Mouse (Mus musculus) lung, embryonic 14.5 days (tissue): ENCODE measurements around the gene Arhgdib. TPM values are rescaled to one million over a fixed set of nuclear protein-coding genes. Genes with fewer than 3 reads are reported as not detected.

Experiments used
- ATAC-seq: fragments of 200-750 bp; cut with Nextera tagmentation; 2 replicates; pipeline ENCODE4 v1.8.0; 2017; ENCODE audit warnings: mild to moderate bottlenecking, moderate TSS enrichment, moderate library complexity; ENCODE audit not compliant: insufficient read depth
- DNase-seq: peaks from one replicate; pipeline ENCODE4 v3.0.0-alpha.2; 2015
- H3K27ac ChIP-seq: fragments of 300-500 bp; sonication (generic); 2 replicates; pipeline ENCODE4 v1.5.1; 2014; ENCODE audit warnings: low read depth, mild to moderate bottlenecking, moderate library complexity
- H3K27me3 ChIP-seq: fragments of 300-500 bp; sonication (generic); 2 replicates; pipeline ENCODE4 v1.6.1; 2014; ENCODE audit warnings: low read length, control low read depth; ENCODE audit not compliant: insufficient read depth
- H3K36me3 ChIP-seq: fragments of 300-500 bp; sonication (generic); 2 replicates; pipeline ENCODE4 v1.6.1; 2014; ENCODE audit warnings: control low read depth; ENCODE audit not compliant: insufficient read depth
- H3K4me1 ChIP-seq: fragments of 300-500 bp; sonication (generic); 2 replicates; pipeline ENCODE4 v1.6.1; 2014; ENCODE audit warnings: antibody characterized with exemption, control low read depth; ENCODE audit not compliant: insufficient read depth
- H3K4me2 ChIP-seq: fragments of 300-500 bp; sonication (generic); 2 replicates; pipeline ENCODE4 v1.6.1; 2014; ENCODE audit warnings: mild to moderate bottlenecking
- H3K4me3 ChIP-seq: fragments of 300-500 bp; sonication (generic); 2 replicates; pipeline ENCODE4 v1.5.1; 2014; ENCODE audit warnings: low read depth, low read length
- H3K9ac ChIP-seq: fragments of 300-500 bp; sonication (generic); 2 replicates; pipeline ENCODE4 v1.6.1; 2014
- H3K9me3 ChIP-seq: fragments of 300-500 bp; sonication (generic); 2 replicates; pipeline ENCODE4 v1.6.1; 2016; ENCODE audit warnings: low read depth, low read length, control low read depth
- CTCF ChIP-seq: IDR thresholded peaks from 2 replicates; pipeline ENCODE4 v1.5.1; 2016; ENCODE audit warnings: antibody characterized with exemption, low read depth
- WGBS: fragments of 180-500 bp; shearing (Covaris S2); extraction: QIAGEN DNeasy Blood & Tissue Kit; methylation state at CpG from one replicate; pipeline ENCODE4 v1.1.7; 2014; 5-methylcytosine and 5-hydroxymethylcytosine counted together
- polyA plus RNA-seq: library from polyadenylated mRNA; unstranded; fragments of >200 nt; fragmentation: Nextera tagmentation; extraction: Ambion mirVana; gene quantifications from 2 replicates; pipeline ENCODE4 v1.2.1, GENCODE M21; 2014

Arhgdib gene
- polyA plus RNA-seq, 1 experiment from 2014 or later: 71.9 TPM

GRCm38 (mm10) chr6:136902527-136902926, 39.2 kb downstream of the Arhgdib start:
- Histone ChIP-seq H3K9me3 (no peaks in the 10 kb centered on the region), H3K9ac (no peak overlapping the region), H3K4me3 (no peak overlapping the region), H3K4me1 (peaks cover 15% of the 10 kb centered on the region), H3K36me3 (no peaks in the 10 kb centered on the region), H3K27me3 (no peaks in the 10 kb centered on the region), H3K27ac (no peak overlapping the region), H3K4me2 (no peak overlapping the region)
- WGBS: 91% methylated on average over 9 of the region's 9 CpGs
- ATAC-seq: no peak
- TF ChIP-seq CTCF: no peak
- no peak for DNase-seq

- H3K27ac ChIP-seq: no peak overlapping the region
- WGBS: 56% methylated on average over 2 of the region's 2 CpGs
- no peak for ATAC-seq
These were observed 40.7 kb downstream of the Arhgdib start for GRCm38 (mm10) chr6:136901010-136901409.

GRCm38 (mm10) chr6:136900369-136901009, 41.2 kb downstream of the Arhgdib start:
- Histone ChIP-seq H3K27me3 (no peaks in the 10 kb centered on the region), H3K9ac (no peak overlapping the region)
- WGBS: 28% methylated on average over 4 of the region's 4 CpGs

More at GRCm38 (mm10) chr6:136901010-136901409, 40.7 kb downstream of the Arhgdib start:
- no peaks in the 10 kb centered on the region for H3K36me3 ChIP-seq
- H3K4me1 ChIP-seq: peaks cover 15% of the 10 kb centered on the region
- no peak overlapping the region for H3K4me3 ChIP-seq
- no peaks in the 10 kb centered on the region for H3K9me3 ChIP-seq
- no peak overlapping the region for H3K4me2 ChIP-seq
- no peak for TF ChIP-seq CTCF
- DNase-seq: no peak
- H3K27me3 ChIP-seq: no peaks in the 10 kb centered on the region
- H3K9ac ChIP-seq: no peak overlapping the region

GRCm38 (mm10) chr6:136898954-136899353, 42.7 kb downstream of the Arhgdib start:
- 36% methylated on average over 2 of the region's 2 CpGs for WGBS
- no peaks in the 10 kb centered on the region for H3K9me3 ChIP-seq
- no peak overlapping the region for H3K4me2 ChIP-seq
- DNase-seq (no peak), ATAC-seq (no peak)
- H3K9ac ChIP-seq: no peak overlapping the region
- TF ChIP-seq CTCF: no peak
- H3K27me3 ChIP-seq: no peaks in the 10 kb centered on the region
- H3K4me1 ChIP-seq: peaks cover 30% of the 10 kb centered on the region
- H3K4me3 ChIP-seq: no peak overlapping the region
- H3K36me3 ChIP-seq: no peaks in the 10 kb centered on the region
- peak overlapping the region; percentile 85 for H3K27ac ChIP-seq

More at GRCm38 (mm10) chr6:136900369-136901009, 41.2 kb downstream of the Arhgdib start:
- no peak for TF ChIP-seq CTCF
- DNase-seq: no peak
- peak overlapping the region; percentile 85 for H3K27ac ChIP-seq
- H3K36me3 ChIP-seq: no peaks in the 10 kb centered on the region
- no peak overlapping the region for H3K4me3 ChIP-seq
- no peak overlapping the region for H3K4me2 ChIP-seq
- no peaks in the 10 kb centered on the region for H3K9me3 ChIP-seq
- no peak for ATAC-seq
- H3K4me1 ChIP-seq: peaks cover 17% of the 10 kb centered on the region; the same call in 1 of the 2 replicates

GRCm38 (mm10) chr6:136898222-136898621, 43.5 kb downstream of the Arhgdib start:
- H3K27me3 ChIP-seq: no peaks in the 10 kb centered on the region
- H3K9ac ChIP-seq: no peak overlapping the region
- 20% methylated on average over 4 of the region's 4 CpGs for WGBS
- TF ChIP-seq CTCF: no peak
- no peak overlapping the region for H3K4me2 ChIP-seq
- peak overlapping the region; percentile 94 for H3K27ac ChIP-seq
- DNase-seq (peak; percentile 99), ATAC-seq (peak; percentile 98)
- no peak overlapping the region for H3K4me3 ChIP-seq
- H3K9me3 ChIP-seq: no peaks in the 10 kb centered on the region
- no peaks in the 10 kb centered on the region for H3K36me3 ChIP-seq
- H3K4me1 ChIP-seq: peaks cover 33% of the 10 kb centered on the region

- Histone ChIP-seq H3K4me3 (no peak overlapping the region), H3K4me2 (no peak overlapping the region), H3K27ac (peak overlapping the region; percentile 94), H3K27me3 (no peaks in the 10 kb centered on the region), H3K9me3 (no peaks in the 10 kb centered on the region), H3K36me3 (no peaks in the 10 kb centered on the region), H3K4me1 (peaks cover 33% of the 10 kb centered on the region), H3K9ac (no peak overlapping the region)
- 37% methylated on average over 4 of the region's 4 CpGs for WGBS
- TF ChIP-seq CTCF: no peak
- ATAC-seq: peak; percentile 62
- DNase-seq: peak; percentile 74
These were observed 43.9 kb downstream of the Arhgdib start for GRCm38 (mm10) chr6:136897789-136898188.

- Histone ChIP-seq H3K4me1 (peaks cover 30% of the 10 kb centered on the region), H3K27me3 (no peaks in the 10 kb centered on the region), H3K4me2 (no peak overlapping the region), H3K27ac (peak overlapping the region; percentile 78), H3K36me3 (no peaks in the 10 kb centered on the region), H3K4me3 (no peak overlapping the region), H3K9me3 (no peaks in the 10 kb centered on the region), H3K9ac (peak overlapping the region; percentile 13; the same call in 1 of the 2 replicates)
- no peak for ATAC-seq
- DNase-seq: peak; percentile 72
- 21% methylated on average over 15 of the region's 15 CpGs for WGBS
- TF ChIP-seq CTCF: no peak
These were observed 47.0 kb downstream of the Arhgdib start for GRCm38 (mm10) chr6:136894532-136895339.
